Mouse (Mus musculus): ENCODE results near the gene Ptx4.
"Not testable (repeated sequence)": the region's sequence is repeated elsewhere in the genome, so short reads cannot be mapped to it uniquely, and the experiment has no call there.

Gene Ptx4

DNA sequence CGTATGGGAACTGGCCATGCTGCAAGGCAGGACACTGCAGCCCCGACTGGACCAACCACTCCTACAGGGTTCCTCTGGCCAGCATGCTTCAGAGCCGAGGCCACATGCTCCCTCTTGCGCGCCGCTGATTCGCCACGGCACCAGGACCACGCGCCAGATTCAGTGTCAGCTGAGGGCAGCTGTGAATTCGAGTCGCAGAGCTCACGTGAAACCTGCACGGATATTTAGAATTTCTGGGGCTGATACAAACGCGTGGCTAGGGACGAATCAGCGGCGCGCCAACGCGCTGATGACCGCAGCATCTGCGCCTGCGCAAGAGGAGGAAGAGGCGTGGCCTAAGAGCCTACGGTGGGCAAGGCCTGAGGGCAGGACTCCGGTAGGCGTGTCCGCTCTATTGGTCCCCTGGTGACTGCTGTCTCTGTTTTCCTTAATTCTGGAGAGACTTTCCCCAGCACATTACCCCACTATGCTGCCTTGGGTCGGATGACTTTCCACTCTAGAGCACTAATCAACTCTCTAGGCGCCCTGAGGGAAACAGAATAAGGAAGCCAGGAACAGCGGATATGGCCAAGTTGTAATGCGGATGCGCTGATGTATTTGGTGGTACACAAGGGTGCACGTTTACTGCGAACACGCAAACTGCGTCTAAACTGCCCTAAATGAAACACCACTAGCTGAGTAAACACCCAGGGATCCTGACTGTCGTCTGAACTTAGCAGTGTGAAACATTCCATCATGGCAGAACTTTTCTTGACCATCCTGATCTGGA lies 4.7 kb upstream of the Ptx4 start, which contains the start of gene Telo2:
Gene Telo2 (minus strand): TSS at position 304 of the 769 bp plus-strand sequence.
- peak; percentile 95 for DNase-seq (ENCODE audit: low spot score)

GRCm38 (mm10) chr17:25117263-25117662 lies 3.3 kb upstream of the Ptx4 start:
- peak; percentile 52 for DNase-seq (ENCODE audit: low spot score)

DNA sequence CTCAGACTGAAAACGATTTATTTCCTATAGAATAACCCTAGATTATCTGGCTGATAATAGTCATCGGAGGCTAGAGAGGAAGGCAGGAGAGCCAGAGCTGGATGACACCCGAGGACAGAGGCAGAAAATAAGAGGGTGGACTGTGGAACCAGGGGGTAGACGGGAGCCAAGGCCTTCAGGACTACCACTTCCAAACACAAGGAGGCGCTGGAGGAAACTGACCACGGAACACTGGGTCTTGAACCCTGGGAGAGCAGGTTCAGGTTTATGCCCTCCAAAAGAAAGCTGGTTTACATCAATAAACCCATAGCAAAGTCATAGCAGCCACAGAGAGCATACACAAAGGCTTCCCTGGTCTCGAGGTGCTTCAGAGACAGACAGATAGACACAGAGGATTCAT lies 3.4 kb downstream of the Ptx4 start:
- DNase-seq (ENCODE audit: low spot score) = no peak

GRCm38 (mm10) chr17:25125442-25126060 lies 5.0 kb downstream of the Ptx4 start:
- not testable (repeated sequence) for DNase-seq (ENCODE audit: low spot score)

DNA sequence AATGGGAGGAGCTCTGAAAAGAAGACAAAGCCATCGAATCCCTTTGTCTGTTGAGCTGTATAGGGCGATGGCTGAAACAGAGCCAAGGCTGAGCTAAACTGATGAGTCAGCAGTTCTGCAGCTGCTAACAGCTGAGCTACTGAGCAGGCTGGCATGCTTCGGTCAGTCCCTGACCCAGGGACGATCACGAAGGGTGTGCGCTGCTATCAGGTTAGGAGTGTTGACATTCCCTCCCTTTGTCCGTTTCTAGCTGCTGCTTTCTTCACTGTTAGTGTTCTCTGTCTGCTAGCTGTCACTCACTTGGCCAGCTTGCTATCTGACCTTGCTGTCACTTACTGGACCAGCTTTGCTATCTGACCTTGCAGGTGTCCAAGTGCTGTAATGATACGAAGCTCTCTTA lies 6.5 kb downstream of the Ptx4 start:
- DNase-seq (ENCODE audit: low spot score) = peak; percentile 40

GRCm38 (mm10) chr17:25127681-25128080 lies 7.1 kb downstream of the Ptx4 start:
- DNase-seq (ENCODE audit: low spot score) = no peak

DNA sequence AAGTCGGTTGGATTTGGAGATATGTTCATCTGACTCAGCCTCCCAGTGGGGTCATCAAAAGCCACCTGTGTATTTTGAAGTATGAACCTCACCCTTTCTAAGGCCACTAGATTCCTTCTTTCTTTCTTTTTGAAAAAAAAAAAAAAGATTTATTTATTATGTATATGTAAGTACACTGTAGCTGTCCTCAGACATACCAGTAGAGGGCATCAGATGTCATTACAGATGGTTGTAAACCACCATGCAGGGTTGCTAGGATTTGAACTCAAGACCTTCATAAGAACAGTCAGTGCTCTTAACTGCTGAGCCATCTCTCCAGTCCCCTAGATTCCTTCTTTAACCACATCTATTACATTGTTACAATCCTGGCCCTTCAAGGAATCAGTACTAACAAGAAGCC lies 9.5 kb downstream of the Ptx4 start:
- no peak for DNase-seq (ENCODE audit: low spot score)

GRCm38 (mm10) chr17:25133275-25133698 lies 12.7 kb downstream of the Ptx4 start, which contains the start of gene Clcn7:
Gene Clcn7, plus strand, starts transcription at chr17:25133391.
- DNase-seq (ENCODE audit: low spot score) = peak; percentile 96

DNA sequence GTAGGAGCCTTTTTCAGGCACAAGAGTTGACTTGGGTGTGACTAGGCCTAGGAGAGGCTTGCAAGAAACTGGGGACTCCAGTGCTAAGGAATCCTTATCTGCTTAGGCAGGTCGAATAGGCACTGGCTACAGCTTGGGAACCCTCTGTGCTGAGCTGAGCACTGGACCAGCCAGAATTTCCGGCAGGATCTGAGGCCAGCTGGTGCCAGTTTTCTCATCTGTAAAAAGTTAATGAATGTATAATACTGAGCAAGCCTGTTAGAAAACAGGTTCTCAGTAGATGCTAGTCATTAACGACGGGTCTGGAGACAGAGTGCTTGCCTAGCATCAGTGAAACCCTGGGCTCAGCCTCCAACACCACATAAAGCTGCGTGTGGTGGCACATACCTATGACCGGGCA lies 15.1 kb downstream of the Ptx4 start:
- DNase-seq (ENCODE audit: low spot score) = no peak

DNA sequence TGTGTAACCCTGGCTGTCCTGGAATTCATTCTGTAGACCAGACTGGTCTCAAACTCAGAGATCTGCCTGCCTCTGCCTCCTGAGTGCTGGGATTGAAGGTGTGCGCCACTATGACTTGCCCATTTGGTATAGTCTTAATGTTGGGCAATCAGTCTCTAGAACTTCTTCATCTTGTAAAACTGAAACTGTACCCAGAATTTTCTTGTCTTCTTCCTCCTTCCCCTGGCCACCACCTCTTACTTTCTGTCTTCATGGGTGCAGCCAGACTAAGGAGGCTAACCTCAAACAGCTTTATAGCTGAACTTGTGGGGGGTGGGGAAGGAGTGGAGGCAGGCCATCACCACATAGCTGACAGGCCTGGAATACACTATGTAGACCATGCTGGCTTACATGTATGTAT lies 18.2 kb downstream of the Ptx4 start:
- no peak for DNase-seq (ENCODE audit: low spot score)

DNA sequence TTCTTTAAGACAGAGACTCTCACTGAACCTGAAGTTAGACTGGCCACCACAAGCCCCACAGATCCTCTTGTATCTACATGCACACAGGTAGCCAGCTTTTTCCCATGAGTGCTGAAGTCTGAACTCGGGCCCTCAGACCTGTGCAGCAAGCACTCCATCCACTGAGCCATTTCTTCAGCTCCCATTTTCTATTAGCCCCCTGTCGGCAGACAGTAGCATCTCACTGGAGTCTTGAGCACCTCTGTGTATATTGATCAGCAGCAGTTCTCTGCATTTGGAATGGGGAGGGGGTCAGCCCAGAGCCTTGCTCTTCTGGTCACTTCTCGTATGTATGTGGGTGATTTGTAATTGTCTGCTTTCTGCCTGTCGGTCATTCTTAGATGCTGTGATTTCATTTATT lies 19.4 kb downstream of the Ptx4 start:
- DNase-seq (ENCODE audit: low spot score) = no peak

DNA sequence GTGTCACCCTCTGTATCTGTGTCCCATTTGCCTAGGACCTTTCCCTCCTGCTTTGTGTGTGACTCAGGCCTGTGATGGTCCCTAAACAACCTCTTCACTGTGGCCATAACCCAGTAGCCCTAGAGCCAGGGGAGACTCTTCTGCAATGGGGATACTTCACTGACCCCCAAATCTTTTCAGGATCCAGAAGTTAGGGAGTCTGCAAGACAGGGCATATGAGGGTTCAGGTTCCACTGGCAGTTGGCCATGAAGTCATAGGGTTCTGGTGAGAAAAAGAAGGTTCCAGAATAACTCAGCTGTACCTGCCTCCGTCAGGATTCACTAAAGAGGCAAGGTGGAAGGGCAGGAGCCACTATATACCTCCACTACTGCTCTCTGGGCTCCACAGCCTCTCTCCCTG lies 41.6 kb downstream of the Ptx4 start, which contains the start of gene Ccdc154:
Gene Ccdc154 (plus strand): TSS at position 301 of the 400 bp plus-strand sequence.
- no peak for DNase-seq (ENCODE audit: low spot score)

DNA sequence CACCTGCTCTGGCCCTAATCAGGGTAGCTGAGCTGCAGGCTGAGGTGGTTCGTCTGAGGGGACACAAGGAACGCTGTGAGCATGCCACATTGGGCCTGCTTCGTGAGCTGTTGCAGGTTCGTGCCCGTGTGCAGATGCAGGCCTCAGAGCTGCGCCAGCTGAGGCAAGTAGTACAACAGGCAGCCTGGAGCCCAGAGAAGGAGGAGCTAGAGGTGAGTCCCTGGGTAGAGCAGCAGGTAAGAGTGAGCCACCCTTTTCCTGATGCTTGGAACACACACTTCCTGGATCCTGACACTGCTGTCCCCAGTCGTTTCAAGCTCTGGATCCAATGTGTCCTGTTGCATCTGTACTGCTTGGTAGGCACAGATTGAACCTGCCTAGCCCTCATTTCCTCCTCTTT lies 42.8 kb downstream of the Ptx4 start:
- no peak for DNase-seq (ENCODE audit: low spot score)

GRCm38 (mm10) chr17:25164770-25165169 lies 44.2 kb downstream of the Ptx4 start:
- no peak for DNase-seq (ENCODE audit: low spot score)

- DNase-seq (ENCODE audit: low spot score) = no peak
Measured at GRCm38 (mm10) chr17:25165970-25166671, 45.6 kb downstream of the Ptx4 start.

DNA sequence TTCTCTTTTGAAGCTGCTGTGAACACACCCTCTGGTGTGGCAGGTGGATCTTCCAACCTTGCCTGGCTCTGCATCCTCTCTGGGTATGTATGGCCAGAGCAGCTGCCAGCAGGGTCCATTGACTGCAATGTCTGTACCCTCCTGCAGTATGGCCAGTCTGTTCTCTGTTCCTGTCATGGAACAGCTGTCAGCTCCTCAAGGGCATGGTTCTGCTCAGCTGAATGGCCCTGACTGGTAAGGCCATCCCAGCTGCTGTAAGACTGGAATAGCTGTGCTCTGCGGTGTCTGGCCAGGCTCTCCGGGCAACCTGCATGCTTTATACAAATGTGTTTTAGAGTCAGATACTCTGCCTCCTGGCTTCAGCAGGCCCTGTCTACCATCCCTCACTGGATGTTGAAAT lies 49.1 kb downstream of the Ptx4 start:
- no peak for DNase-seq (ENCODE audit: low spot score)

DNA sequence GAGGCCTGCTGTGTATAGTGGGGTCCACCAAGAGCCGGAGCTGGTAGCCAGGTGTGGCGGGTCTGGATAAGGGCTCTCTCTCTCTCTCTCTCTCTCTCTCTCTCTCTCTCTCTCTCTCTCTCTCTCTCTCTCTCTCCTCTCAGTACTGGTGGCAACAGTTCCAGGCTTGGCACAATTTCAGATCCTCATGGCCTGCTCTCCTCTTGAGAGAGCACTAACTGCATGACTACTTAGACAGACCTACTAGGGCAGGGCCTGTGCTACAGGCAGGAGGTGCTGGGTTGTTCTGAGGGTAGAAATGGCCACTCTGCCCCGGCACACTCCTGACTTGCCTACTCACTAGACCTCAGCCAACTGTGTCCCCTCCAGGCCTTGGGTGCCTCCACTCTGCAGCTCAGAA lies 52.0 kb downstream of the Ptx4 start:
- no peak for DNase-seq (ENCODE audit: low spot score)
